Mouse (Mus musculus) inflammation-experienced regulatory T-cells, adult 6 months (primary cell): Measurements from ENCODE around the gene Rhov. TPM values are rescaled to one million over a fixed set of nuclear protein-coding genes. Genes with fewer than 3 reads are reported as not detected.

ENCODE experiments used
- ATAC-seq: one replicate; pipeline ENCODE4 v1.8.0; 2017
- polyA plus RNA-seq, 3 experiments: library from polyadenylated mRNA; unstranded; fragments of 100-300 nt; shearing (Covaris generic); gene quantifications; one replicate each; pipeline ENCODE4 v1.2.1; 2017

Gene Rhov
- polyA plus RNA-seq, 3 experiments from 2014 or later, result 0.57 TPM; not detected in 2

DNA sequence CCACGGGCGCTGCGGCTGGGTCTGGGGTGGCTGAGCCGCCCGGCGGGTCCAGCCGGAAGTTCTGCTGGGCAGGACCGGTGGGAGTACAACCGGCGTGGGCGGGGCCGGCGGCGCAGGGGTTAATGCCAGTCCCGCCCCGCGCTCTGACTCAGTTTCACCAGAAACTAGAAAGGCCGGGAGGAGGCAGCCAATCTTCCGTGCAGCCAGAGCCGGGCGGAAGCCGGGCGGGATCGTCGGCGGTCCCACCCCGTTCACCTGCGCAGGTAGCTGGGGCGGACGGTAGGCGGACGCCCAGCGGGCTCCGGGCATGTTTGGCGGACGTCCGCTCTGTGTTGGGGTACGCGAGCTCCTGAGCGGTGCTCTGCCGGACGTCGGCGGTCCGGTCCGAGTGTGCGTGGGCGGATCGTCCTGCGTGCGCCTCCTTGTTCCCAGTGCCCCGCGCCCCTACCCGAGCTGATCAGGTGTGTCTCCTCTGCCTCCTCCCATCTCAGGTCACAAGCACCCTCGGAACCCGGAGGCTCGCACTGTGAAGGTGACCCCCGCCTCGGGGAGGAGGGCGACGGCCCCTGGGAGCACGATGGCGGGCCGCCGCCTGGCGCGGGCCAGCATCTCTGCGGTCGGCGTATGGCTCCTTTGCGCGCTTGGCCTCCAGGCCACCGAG is 33.7 kb downstream of the Rhov start, which contains the start of gene Spint1:
Gene Spint1 (plus strand): TSS at position 153 of the 661 bp plus-strand sequence.
- ATAC-seq, result no peak

DNA sequence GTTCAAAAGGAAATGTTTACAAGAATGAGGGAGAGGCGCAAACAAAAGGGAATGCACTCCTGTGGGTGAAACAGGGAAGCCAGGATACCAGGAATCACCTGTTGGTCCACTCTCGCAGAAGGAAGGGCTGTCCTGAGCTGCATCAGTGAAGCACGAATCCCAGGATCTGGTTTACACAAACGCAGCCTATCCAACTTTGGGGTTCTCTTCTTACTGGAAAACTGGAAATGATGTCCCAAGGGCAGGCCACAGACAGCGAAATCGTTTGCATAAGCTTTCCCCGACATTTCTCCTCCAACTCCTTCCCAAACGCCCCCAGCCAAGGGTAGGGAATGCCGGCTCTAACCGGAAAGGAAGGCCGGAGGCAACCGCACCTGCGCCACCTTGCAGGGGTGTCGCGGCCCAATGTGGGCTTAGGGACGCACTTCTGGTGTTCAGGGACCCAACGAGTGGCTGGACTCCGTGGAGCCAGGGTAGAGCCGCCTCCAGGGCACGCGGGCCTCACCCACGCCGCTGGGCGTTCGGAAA is 34.3 kb downstream of the Rhov start:
- ATAC-seq, result no peak

DNA sequence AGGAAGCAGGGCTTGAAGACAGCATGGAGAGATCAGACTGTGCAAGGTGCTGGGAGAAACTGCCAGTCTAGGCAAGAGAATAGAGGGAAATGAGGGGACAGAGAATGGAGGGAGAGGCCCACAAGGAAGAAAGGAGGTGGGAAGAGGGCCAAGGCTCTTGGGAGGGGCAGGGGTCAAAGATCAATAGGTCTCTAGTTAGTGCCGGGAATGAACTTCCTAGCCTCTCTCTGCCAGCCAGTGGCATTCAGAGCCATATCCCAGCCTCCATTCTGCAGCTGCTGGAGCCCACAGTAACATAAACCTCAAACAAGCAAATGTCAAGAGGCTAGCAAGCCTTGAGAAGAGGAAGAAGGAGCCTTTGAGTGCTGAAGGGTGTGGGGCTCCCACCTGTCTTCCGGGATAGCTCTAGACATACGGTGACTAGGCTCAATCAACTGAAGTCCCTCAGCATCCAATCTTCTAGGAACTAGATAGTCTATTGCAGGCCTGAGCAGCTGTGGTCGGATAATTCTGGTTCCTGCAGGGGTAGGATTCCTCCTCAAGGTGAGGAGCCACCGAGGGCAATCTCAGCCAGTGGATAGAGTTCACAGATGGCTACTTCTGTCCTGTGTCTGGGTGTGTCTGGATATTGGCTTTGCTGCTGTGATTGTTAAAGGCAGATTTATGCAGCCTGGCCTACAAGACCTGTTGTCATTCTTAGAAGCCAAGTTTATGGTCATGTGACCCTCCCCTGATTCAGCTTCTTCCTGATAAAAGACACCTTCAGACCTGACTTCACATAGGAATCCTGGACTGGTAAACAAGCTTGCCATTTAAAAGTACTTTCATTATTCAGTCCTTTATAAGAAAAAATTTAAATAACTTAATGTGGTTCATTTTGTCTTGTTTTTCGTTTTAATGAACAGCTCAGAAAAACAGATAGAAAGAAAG is 41.0 kb downstream of the Rhov start, which contains the start of gene Ppp1r14d:
Gene Ppp1r14d (minus strand): TSS at position 132 of the 930 bp plus-strand sequence.
- no peak for ATAC-seq

Other genes starting within 250 kb of the Rhov start
- gene Ccdc32, start 241.9 kb downstream of the Rhov start, polyA plus RNA-seq, result 10 to 100 TPM; 21.9 to 23.2 (median 22.8) TPM
- 1 to 10 TPM; 1.6 to 2.2 (median 2.0) TPM for gene Rpusd2, start 236.5 kb downstream of the Rhov start, polyA plus RNA-seq
- gene Knl1, start 224.2 kb downstream of the Rhov start, polyA plus RNA-seq, result 10 to 100 TPM in 1 of 3 experiments, 1 to 10 TPM in 2; 4.6 to 49.6 (median 6.9) TPM
- 10 to 100 TPM in 1 of 3 experiments, 1 to 10 TPM in 2; 3.8 to 40.3 (median 4.5) TPM for gene Rad51, start 158.5 kb downstream of the Rhov start, polyA plus RNA-seq
- 10 to 100 TPM; 13.0 to 15.6 (median 14.5) TPM for gene Rmdn3, start 114.2 kb downstream of the Rhov start, polyA plus RNA-seq
- gene Gchfr, start 103.5 kb downstream of the Rhov start, polyA plus RNA-seq, result under 1 TPM in 1 of 3 experiments, not detected in 2; 0.58 TPM
- under 1 TPM; 0.23 to 0.95 (median 0.47) TPM for gene Gm14137, start 96.8 kb downstream of the Rhov start, polyA plus RNA-seq
- gene Zfyve19, start 62.7 kb downstream of the Rhov start, polyA plus RNA-seq, result 10 to 100 TPM; 50.7 to 65.5 (median 50.7) TPM
- gene Dnajc17, start 62.5 kb downstream of the Rhov start, polyA plus RNA-seq, result 10 to 100 TPM; 16.0 to 22.4 (median 17.1) TPM
- not detected for gene Ppp1r14d, start 41.4 kb downstream of the Rhov start, polyA plus RNA-seq
- under 1 TPM in 1 of 3 experiments, not detected in 2; 0.28 TPM for gene Spint1, start 33.9 kb downstream of the Rhov start, polyA plus RNA-seq
- 1 to 10 TPM; 5.5 to 6.1 (median 5.9) TPM for gene Vps18, start 17.5 kb upstream of the Rhov start, polyA plus RNA-seq
- gene Dll4, start 54.5 kb upstream of the Rhov start, polyA plus RNA-seq, result not detected
- not detected for gene Chac1, start 80.0 kb upstream of the Rhov start, polyA plus RNA-seq
- gene Ino80, start 206.4 kb upstream of the Rhov start, polyA plus RNA-seq, result 1 to 10 TPM; 4.5 to 8.9 (median 7.7) TPM